Mouse (Mus musculus) kidney, adult 11 months (tissue): ENCODE data around the gene Rnf207.

Source experiments
- DNase-seq: peaks from one replicate; pipeline ENCODE4 v3.0.0; 2022

The Rnf207 gene

GRCm38 (mm10) chr4:152318517-152319234, at the start of gene Rnf207:
Gene Rnf207, minus strand, starts transcription at chr4:152318993.
- DNase-seq = peak; percentile 50

DNA sequence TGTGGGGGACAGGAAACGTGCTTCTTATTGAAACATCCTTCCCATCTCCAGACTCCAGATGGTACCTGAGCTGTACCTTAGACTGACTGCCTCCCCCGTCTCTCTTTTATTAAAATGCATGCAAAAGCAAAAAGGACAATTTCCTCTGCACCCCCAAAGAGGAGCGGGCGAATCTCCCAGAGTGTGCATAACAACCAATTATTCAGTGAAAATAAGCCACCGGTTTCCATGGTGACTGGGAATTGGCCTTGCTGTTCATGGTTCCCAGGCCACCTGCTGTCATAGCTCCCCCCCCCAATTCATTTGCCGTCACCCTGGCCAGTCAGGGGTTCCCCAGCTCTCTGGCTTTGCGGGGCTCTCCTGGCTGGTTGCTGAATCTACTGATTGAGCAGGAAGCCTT, 46.4 kb upstream of the Rnf207 start:
- DNase-seq = no peak

GRCm38 (mm10) chr4:152362180-152362579, 43.4 kb upstream of the Rnf207 start:
- no peak for DNase-seq

- no peak for DNase-seq
These were observed 42.1 kb upstream of the Rnf207 start for GRCm38 (mm10) chr4:152360855-152361254.

GRCm38 (mm10) chr4:152359700-152360099, 40.9 kb upstream of the Rnf207 start:
- no peak for DNase-seq

- DNase-seq = no peak
These were observed 36.9 kb upstream of the Rnf207 start for GRCm38 (mm10) chr4:152355672-152356071.

GRCm38 (mm10) chr4:152353886-152354637, 35.3 kb upstream of the Rnf207 start:
- no peak for DNase-seq

DNA sequence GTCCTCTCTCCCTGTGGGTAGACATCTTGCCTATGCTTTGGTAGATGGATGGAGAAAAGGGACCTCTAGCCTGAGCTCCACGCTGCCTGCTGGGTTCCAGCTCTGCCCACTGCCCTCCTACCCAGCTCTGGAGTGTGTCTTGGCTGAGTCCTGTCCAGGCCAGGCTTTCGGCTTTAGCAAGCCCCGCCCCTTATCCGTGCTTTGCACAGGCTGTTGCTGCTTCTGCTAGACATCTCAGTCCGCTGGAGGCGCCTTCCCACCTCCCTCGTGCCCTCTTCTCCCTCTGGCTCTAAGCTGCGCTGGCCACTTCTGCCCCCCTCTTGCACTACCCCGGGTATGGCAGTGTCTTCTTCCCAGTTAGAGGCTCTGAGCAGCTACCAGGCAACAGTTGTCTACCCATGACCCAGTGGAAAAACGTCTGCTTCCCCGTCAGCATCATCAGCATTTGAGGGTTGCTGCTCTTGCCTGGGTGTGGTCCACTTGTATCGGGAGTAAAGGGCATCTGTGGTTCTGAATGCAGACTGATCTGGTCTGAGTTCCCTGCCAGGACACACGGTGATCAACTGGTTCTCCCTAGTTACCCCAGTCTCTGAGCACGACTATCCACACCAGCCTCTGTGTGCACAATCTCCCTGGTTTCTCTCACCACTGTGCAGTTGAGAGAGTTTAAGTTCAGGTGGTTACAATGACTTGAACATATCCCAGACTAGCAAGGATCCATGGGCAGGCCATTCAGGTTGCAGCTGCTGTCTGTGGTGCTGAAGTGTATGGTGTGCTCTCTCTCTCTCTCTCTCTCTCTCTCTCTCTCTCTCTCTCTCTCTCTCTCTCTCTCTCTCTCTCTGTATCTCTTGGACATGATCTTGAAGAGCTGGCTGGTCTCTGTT, 32.9 kb upstream of the Rnf207 start:
- no peak for DNase-seq

DNA sequence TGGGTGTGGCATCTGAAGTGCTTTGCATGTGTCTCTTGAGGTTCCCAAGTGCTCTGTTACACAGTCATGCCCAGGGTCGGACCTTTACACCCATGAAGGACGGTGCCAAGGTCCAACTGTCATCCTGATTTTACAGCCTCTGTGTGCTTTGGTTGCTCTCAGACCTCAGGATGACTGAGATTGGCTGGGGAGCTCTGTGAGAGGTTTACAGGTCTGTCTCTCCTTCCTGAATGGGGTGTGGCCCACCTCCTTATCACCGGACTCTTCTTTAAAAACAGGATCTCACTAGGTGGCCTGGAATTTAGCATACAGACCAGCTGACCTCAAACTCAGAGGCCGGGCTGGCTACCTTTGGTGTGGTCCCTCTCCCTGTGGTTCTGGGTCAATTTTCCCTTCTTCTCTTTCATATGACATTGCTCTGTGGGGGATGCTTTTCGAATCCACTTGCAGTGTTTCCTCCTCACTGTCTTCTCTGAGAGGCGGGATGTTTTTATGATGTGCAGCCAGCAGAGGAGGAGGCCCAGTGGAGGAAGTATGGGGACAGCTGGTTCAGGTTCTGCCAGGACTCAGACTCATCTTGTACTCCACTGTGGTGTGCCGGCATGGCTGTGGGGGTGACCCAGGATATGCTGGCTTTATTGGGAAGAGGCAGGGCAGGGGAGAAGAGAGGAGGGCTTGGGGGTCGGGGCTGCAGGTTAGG, 32.1 kb upstream of the Rnf207 start:
- DNase-seq = no peak

DNA sequence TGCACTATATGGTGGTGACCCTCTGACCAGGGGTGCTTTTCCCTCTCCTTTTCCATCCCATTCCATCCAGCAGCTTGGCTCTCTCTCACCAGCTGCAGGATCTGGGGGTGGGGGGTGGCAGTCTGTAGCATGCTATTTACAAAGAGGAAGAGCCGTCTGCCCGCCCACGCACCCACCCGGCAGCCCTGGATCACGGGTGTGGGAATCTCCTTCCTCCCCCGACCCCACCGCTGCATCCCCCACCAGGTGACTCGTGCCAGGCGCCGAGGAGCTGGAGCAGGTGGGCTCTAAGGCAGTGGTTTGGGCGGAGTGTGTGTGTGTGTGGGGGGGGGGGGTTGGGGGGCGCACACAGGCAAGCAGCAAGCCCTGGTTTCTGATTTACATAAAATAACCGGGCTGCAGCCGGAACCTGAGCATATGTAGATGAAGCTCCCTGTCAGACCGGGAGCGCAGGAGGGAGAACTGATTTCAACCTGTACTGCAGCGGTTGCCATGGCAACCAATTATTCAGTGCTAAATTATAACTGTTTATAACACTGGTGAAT, 31.1 kb upstream of the Rnf207 start:
- no peak for DNase-seq

- DNase-seq = no peak
These were observed 26.5 kb upstream of the Rnf207 start for GRCm38 (mm10) chr4:152345120-152345889.

- DNase-seq = no peak
These were observed 25.9 kb upstream of the Rnf207 start for GRCm38 (mm10) chr4:152344651-152345050.

GRCm38 (mm10) chr4:152343296-152343695, 24.5 kb upstream of the Rnf207 start:
- no peak for DNase-seq

DNA sequence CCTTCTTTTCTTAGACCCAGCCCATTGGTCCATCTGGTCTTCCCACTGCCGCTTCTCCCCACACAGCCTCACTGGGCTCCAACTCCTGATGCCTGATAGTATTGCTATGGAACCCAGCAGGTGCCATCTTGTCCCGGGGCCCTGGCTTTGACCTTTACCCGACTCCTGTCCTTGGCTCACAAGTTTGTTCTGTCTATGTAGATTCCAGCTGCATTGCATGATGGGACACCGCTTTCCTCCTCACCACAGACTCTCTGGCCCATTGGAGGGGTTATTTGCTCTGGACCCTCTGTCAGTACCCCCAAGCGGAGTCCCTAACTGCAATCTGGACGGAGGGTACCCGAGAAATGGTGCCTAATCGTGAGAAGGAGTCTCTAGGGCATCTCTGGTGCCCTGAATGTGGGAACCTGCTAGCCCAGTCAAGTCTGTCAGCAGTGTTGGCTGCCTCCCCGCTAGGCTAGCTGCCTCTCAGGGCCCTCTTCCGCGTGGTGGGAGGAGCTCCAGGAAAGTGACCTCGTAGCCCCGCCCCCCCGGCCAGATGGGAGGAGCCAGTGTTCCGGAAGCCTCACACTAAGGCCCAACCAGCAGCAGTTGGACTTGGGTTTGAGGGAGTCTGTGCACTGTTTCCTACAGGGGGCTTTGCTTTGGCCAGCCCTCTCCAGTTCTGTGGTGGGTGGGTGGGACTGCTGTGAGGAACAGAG, 21.9 kb upstream of the Rnf207 start:
- DNase-seq = no peak

DNA sequence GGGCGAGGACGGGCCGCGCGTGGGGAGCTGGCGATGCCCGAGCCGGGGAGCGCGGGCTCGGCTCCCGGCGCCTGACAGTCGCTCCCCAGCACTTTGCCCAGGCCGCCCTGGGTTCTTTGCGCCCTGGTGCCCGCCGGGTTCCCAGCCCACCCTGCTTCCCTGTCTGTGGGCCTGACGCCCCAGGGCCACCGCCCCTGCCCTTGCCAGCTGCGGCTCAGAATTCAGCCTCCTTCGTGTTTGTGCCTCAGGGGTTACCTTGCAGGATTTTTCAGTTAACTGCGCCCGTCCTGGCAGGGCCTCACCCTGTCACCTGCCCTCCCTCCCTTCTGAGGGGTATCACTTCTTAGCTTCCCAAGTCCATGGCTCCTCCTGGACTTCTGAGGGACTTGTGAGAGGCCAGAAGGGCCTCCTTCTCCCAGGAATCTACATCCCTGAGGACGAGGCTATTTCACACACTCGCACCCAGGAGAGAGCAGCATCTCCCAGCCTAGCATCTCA, 20.5 kb upstream of the Rnf207 start:
- DNase-seq = no peak

- no peak for DNase-seq
These were observed 19.9 kb upstream of the Rnf207 start, which contains the start of gene Chd5 for GRCm38 (mm10) chr4:152338419-152339292. Gene Chd5, plus strand, starts transcription at chr4:152338651.

GRCm38 (mm10) chr4:152337772-152338171, 19.0 kb upstream of the Rnf207 start:
- no peak for DNase-seq

GRCm38 (mm10) chr4:152333587-152333986, 14.8 kb upstream of the Rnf207 start:
- DNase-seq = no peak

DNA sequence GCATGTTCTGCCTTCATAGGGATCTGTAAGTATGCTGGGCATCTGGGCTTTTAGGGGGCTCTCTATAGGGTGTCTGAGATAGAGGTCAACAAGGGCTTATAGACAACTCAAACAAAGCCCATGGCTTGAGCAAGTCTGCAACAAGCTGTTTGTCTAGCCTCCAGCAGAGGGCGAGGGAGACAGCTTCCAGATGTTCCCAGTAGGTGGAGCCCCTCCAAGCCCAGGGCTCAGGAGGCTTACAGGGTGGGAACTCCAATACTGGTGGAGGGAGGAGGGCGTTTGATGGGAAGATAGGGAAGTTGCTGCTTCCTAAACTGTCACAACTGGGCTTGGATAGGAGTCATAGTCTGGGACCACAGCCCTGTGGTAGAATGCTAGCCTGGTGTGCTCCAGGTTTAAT, 14.2 kb upstream of the Rnf207 start:
- peak; percentile 37 for DNase-seq

- no peak for DNase-seq
These were observed 9.9 kb upstream of the Rnf207 start for GRCm38 (mm10) chr4:152328691-152329090.
